Mouse (Mus musculus) inflammation-experienced regulatory T-cells, adult 16 weeks (primary cell): ENCODE measurements around the gene Ncam1. TPM values are rescaled to one million over a fixed set of nuclear protein-coding genes. Genes with fewer than 3 reads are reported as not detected.

Source experiments
- polyA plus RNA-seq: library from polyadenylated mRNA; unstranded; fragments of 100-300 nt; shearing (Covaris generic); gene quantifications from one replicate; pipeline ENCODE4 v1.2.1, GENCODE M21; 2017

The Ncam1 gene
- 0.15 TPM for polyA plus RNA-seq

DNA sequence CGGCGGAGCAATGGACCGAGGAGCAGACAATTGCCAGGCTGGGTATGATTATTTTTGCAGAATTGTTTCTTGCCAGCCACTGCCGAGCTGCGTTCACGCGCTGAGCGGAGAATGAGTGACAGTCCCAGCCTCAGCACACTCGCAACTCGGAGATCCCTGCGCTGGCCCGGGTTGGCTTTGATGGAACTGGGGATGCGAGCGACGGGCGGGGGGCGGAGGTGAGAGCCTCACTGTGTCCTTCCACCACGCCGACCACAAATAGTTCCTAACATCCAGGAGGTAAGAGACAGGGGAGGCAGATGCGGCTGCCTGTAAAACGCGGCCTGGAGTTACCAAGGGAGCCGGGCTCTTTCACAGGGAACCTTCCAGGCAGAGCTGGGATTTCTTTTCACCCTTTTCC lies at the start of gene Ncam1:
Ncam1 (minus strand) TSS at position 120 of the 400 bp plus-strand sequence.

DNA sequence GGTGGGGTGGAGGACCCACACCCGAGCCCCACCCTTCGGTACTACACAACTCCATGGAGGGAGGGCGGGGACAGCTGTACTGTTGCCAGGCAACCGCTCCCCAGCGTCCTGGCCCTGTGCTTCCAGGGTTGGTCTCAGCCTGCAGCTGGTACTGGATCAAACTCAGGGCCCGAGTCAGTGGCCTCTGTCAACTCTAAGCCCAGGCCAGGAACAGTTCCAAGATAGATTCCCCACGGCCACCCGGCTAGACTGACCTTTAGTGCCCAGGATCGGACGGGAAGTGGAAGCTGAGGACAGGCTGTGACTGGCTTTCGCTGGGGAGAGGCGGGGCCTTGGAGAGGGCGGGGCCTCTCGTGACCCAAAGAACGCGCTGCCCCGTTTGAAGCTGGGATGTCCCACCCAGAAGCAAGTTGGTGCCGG lies 312.8 kb downstream of the Ncam1 start, which contains the start of gene Ttc12:
Ttc12 (minus strand) TSS at position 334 of the 420 bp plus-strand sequence.

